Mouse (Mus musculus) limb, embryonic 12.5 days (tissue): ENCODE results near the gene Glmp. TPM values are rescaled to one million over a fixed set of nuclear protein-coding genes. Genes with fewer than 3 reads are reported as not detected.
A peak's percentile ranks its signal among the peaks of the same experiment; 100 is the strongest.

Source experiments
- ATAC-seq: fragments of 200-750 bp; cut with Nextera tagmentation; 2 replicates; pipeline ENCODE4 v1.8.0; 2017; ENCODE audit warnings: low read depth, moderate TSS enrichment; ENCODE audit not compliant: insufficient number of reproducible peaks, insufficient read depth, low FRiP score, low TSS enrichment
- H3K27ac ChIP-seq: fragments of 300-500 bp; sonication (generic); 2 replicates; pipeline ENCODE4 v1.5.1; 2016; ENCODE audit warnings: mild to moderate bottlenecking, moderate library complexity
- H3K27me3 ChIP-seq: fragments of 300-500 bp; sonication (generic); 2 replicates; pipeline ENCODE4 v1.6.1; 2016; ENCODE audit warnings: mild to moderate bottlenecking, moderate library complexity
- H3K36me3 ChIP-seq: fragments of 300-500 bp; sonication (generic); 2 replicates; pipeline ENCODE4 v1.6.1; 2016; ENCODE audit warnings: mild to moderate bottlenecking, moderate library complexity
- H3K4me1 ChIP-seq: fragments of 300-500 bp; sonication (generic); replicated peaks from 2 replicates; pipeline ENCODE4 v1.6.1; 2016
- H3K4me2 ChIP-seq: fragments of 300-500 bp; sonication (generic); 2 replicates; pipeline ENCODE4 v1.6.1; 2016; ENCODE audit warnings: mild to moderate bottlenecking, moderate library complexity
- H3K4me3 ChIP-seq: fragments of 300-500 bp; sonication (generic); replicated peaks from 2 replicates; pipeline ENCODE4 v1.5.1; 2016; ENCODE audit warnings: mild to moderate bottlenecking
- H3K9ac ChIP-seq: fragments of 300-500 bp; sonication (generic); replicated peaks from 2 replicates; pipeline ENCODE4 v1.6.1; 2016; ENCODE audit warnings: mild to moderate bottlenecking, moderate library complexity
- H3K9me3 ChIP-seq: fragments of 300-500 bp; sonication (generic); 2 replicates; pipeline ENCODE4 v1.6.1; 2016; ENCODE audit warnings: mild to moderate bottlenecking, moderate library complexity
- WGBS: fragments of 180-500 bp; shearing (Covaris S2); methylation state at CpG from one replicate; pipeline ENCODE4 v1.1.7; 2016; 5-methylcytosine and 5-hydroxymethylcytosine counted together
- polyA plus RNA-seq: library from polyadenylated mRNA; unstranded; fragments of >200 nt; fragmentation: Nextera tagmentation; extraction: Ambion mirVana; gene quantifications from 2 replicates; pipeline ENCODE4 v1.2.1, GENCODE M21; 2016

Gene Glmp
- polyA plus RNA-seq, 1 experiment from 2014 or later, result 164 TPM

- Histone ChIP-seq H3K9ac (peak overlapping the region; percentile 64), H3K27ac (peak overlapping the region; percentile 90), H3K27me3 (no peaks in the 10 kb centered on the region), H3K4me2 (peak overlapping the region; percentile 89), H3K4me3 (peak overlapping the region; percentile 73), H3K36me3 (peaks cover 23% of the 10 kb centered on the region), H3K4me1 (peaks cover 16% of the 10 kb centered on the region), H3K9me3 (no peaks in the 10 kb centered on the region)
- WGBS, result 3% methylated on average over 12 of the region's 12 CpGs
- ATAC-seq, result peak; percentile 8
These were observed 28.7 kb upstream of the Glmp start for GRCm38 (mm10) chr3:88296110-88296560.

GRCm38 (mm10) chr3:88296561-88297318, 28.1 kb upstream of the Glmp start, which contains the start of the genes Tsacc and Cct3:
TSS of gene Tsacc (minus strand) at chr3:88296999.
TSS of gene Cct3 (plus strand) at chr3:88297116.
- H3K27me3 ChIP-seq, result no peaks in the 10 kb centered on the region
- peak within 1 kb of the TSS; percentile 89 for H3K4me2 ChIP-seq
- WGBS, result under 1% methylated on average over 44 of the region's 44 CpGs

GRCm38 (mm10) chr3:88297321-88297851, 27.4 kb upstream of the Glmp start:
- no peak for ATAC-seq
- peak overlapping the region; percentile 90 for H3K27ac ChIP-seq
- WGBS, result under 1% methylated on average over 30 of the region's 30 CpGs

More at GRCm38 (mm10) chr3:88296561-88297318, 28.1 kb upstream of the Glmp start, which contains the start of the genes Tsacc and Cct3:
- Histone ChIP-seq H3K9ac (peak within 1 kb of the TSS; percentile 76), H3K9me3 (no peaks in the 10 kb centered on the region), H3K36me3 (peaks cover 29% of the 10 kb centered on the region), H3K27ac (peak within 1 kb of the TSS; percentile 90), H3K4me1 (peaks cover 16% of the 10 kb centered on the region), H3K4me3 (peak within 1 kb of the TSS; percentile 73)
- peak; percentile 99 for ATAC-seq

GRCm38 (mm10) chr3:88299172-88299571, 25.7 kb upstream of the Glmp start:
- Histone ChIP-seq H3K4me1 (peaks cover 16% of the 10 kb centered on the region), H3K27me3 (no peaks in the 10 kb centered on the region), H3K9ac (no peak overlapping the region), H3K4me2 (no peak overlapping the region), H3K36me3 (peaks cover 52% of the 10 kb centered on the region), H3K4me3 (no peak overlapping the region), H3K27ac (no peak overlapping the region), H3K9me3 (no peaks in the 10 kb centered on the region)
- WGBS, result 94% methylated on average over 1 of the region's 1 CpGs
- no peak for ATAC-seq

More at GRCm38 (mm10) chr3:88297321-88297851, 27.4 kb upstream of the Glmp start:
- H3K4me3 ChIP-seq, result peak overlapping the region; percentile 73
- H3K9me3 ChIP-seq, result no peaks in the 10 kb centered on the region
- H3K4me1 ChIP-seq, result peaks cover 16% of the 10 kb centered on the region
- H3K27me3 ChIP-seq, result no peaks in the 10 kb centered on the region
- peak overlapping the region; percentile 89 for H3K4me2 ChIP-seq
- peak overlapping the region; percentile 76 for H3K9ac ChIP-seq
- peaks cover 36% of the 10 kb centered on the region for H3K36me3 ChIP-seq

- no peak overlapping the region for H3K9ac ChIP-seq
- H3K9me3 ChIP-seq, result no peaks in the 10 kb centered on the region
- 50% methylated on average over 5 of the region's 5 CpGs for WGBS
These were observed 4.1 kb downstream of the Glmp start for GRCm38 (mm10) chr3:88328956-88329355.

GRCm38 (mm10) chr3:88331282-88331681, 6.5 kb downstream of the Glmp start:
- Histone ChIP-seq H3K4me2 (no peak overlapping the region), H3K9ac (no peak overlapping the region), H3K9me3 (no peaks in the 10 kb centered on the region), H3K27ac (no peak overlapping the region), H3K4me3 (no peak overlapping the region), H3K4me1 (peaks cover 9% of the 10 kb centered on the region; the same call in 1 of the 2 replicates), H3K36me3 (peaks cover 43% of the 10 kb centered on the region), H3K27me3 (no peaks in the 10 kb centered on the region)
- ATAC-seq, result no peak
- WGBS, result 26% methylated on average over 2 of the region's 2 CpGs

More at GRCm38 (mm10) chr3:88328956-88329355, 4.1 kb downstream of the Glmp start:
- no peaks in the 10 kb centered on the region for H3K27me3 ChIP-seq
- H3K4me3 ChIP-seq, result no peak overlapping the region
- H3K36me3 ChIP-seq, result peaks cover 46% of the 10 kb centered on the region
- ATAC-seq, result no peak
- H3K4me2 ChIP-seq, result no peak overlapping the region
- peaks cover 11% of the 10 kb centered on the region for H3K4me1 ChIP-seq
- no peak overlapping the region for H3K27ac ChIP-seq

GRCm38 (mm10) chr3:88334029-88334658, 9.3 kb downstream of the Glmp start:
- Histone ChIP-seq H3K9me3 (no peaks in the 10 kb centered on the region), H3K4me2 (peak overlapping the region; percentile 75; the same call in 1 of the 2 replicates), H3K27ac (peak overlapping the region; percentile 29; the same call in 1 of the 2 replicates), H3K27me3 (no peaks in the 10 kb centered on the region), H3K9ac (peak overlapping the region; percentile 37; the same call in 1 of the 2 replicates), H3K4me1 (peaks cover 18% of the 10 kb centered on the region), H3K36me3 (peaks cover 19% of the 10 kb centered on the region), H3K4me3 (no peak overlapping the region; the same call in 1 of the 2 replicates)
- 48% methylated on average over 12 of the region's 12 CpGs for WGBS
- no peak for ATAC-seq

GRCm38 (mm10) chr3:88334902-88335435, 10.1 kb downstream of the Glmp start:
- WGBS, result 44% methylated on average over 3 of the region's 3 CpGs

GRCm38 (mm10) chr3:88335436-88336053, 10.7 kb downstream of the Glmp start:
- Histone ChIP-seq H3K9me3 (no peaks in the 10 kb centered on the region), H3K4me3 (peak overlapping the region; percentile 83), H3K36me3 (peaks cover 8% of the 10 kb centered on the region; the same call in 1 of the 2 replicates), H3K4me1 (peaks cover 18% of the 10 kb centered on the region), H3K4me2 (peak overlapping the region; percentile 75), H3K9ac (peak overlapping the region; percentile 92), H3K27ac (peak overlapping the region; percentile 91), H3K27me3 (no peaks in the 10 kb centered on the region)
- peak; percentile 39; the same call in 1 of the 2 replicates for ATAC-seq
- WGBS, result 1% methylated on average over 27 of the region's 27 CpGs

More at GRCm38 (mm10) chr3:88334902-88335435, 10.1 kb downstream of the Glmp start:
- no peaks in the 10 kb centered on the region for H3K9me3 ChIP-seq
- peaks cover 11% of the 10 kb centered on the region; the same call in 1 of the 2 replicates for H3K36me3 ChIP-seq
- peak overlapping the region; percentile 0; the same call in 1 of the 2 replicates for H3K27ac ChIP-seq
- H3K9ac ChIP-seq, result peak overlapping the region; percentile 92
- no peaks in the 10 kb centered on the region for H3K27me3 ChIP-seq
- H3K4me2 ChIP-seq, result peak overlapping the region; percentile 75
- peak overlapping the region; percentile 83 for H3K4me3 ChIP-seq
- ATAC-seq, result no peak
- peaks cover 18% of the 10 kb centered on the region for H3K4me1 ChIP-seq
